Mouse (Mus musculus): ENCODE data around the gene 2610318N02Rik. TPM values are rescaled to one million over a fixed set of nuclear protein-coding genes. Genes with fewer than 3 reads are reported as not detected.

The 2610318N02Rik gene
- polyA plus RNA-seq, 1 experiment from 2014 or later = 182 TPM

MicroRNAs within 50 kb of the gene (microRNA counts, 519-probe panel; counts per million panel counts)
- 6,351 counts per million, percentile 95 among the panel's probes with 10 or more counts for microRNA mmu-miR-130b
- 4,106 counts per million, percentile 80 among the panel's probes with 10 or more counts for microRNA mmu-miR-301b

Small RNAs within 50 kb of the gene (microRNA-seq; reads per million reads assigned to microRNA genes)
- 9,409 reads per million, percentile 95 among the genes with 10 or more reads in this experiment for gene Mir130b
- gene Mir301b = 173 reads per million, percentile 56 among the genes with 10 or more reads in this experiment

Other genes starting within 250 kb of the 2610318N02Rik start
- 41.1 and 43.0 TPM in 2 replicates for gene Ppm1f, start 228.7 kb downstream of the 2610318N02Rik start, polyA plus RNA-seq (2016; fragmentation: Nextera tagmentation; extraction: Ambion mirVana)
- 138 and 141 TPM in 2 replicates for gene Mapk1, start 141.8 kb downstream of the 2610318N02Rik start, polyA plus RNA-seq (2016; fragmentation: Nextera tagmentation; extraction: Ambion mirVana)
- 90.3 and 107 TPM in 2 replicates for gene Ypel1, start 55.5 kb downstream of the 2610318N02Rik start, polyA plus RNA-seq (2016; fragmentation: Nextera tagmentation; extraction: Ambion mirVana)
- gene Ppil2, start 13.9 kb downstream of the 2610318N02Rik start, polyA plus RNA-seq (2016; fragmentation: Nextera tagmentation; extraction: Ambion mirVana) = 138 and 172 TPM in 2 replicates
- 87.4 and 114 TPM in 2 replicates for gene Sdf2l1, start 7.2 kb upstream of the 2610318N02Rik start, polyA plus RNA-seq (2016; fragmentation: Nextera tagmentation; extraction: Ambion mirVana)
- 4.1 and 7.0 TPM in 2 replicates for gene Ydjc, start 19.5 kb upstream of the 2610318N02Rik start, polyA plus RNA-seq (2016; fragmentation: Nextera tagmentation; extraction: Ambion mirVana)
- gene Ccdc116, start 22.1 kb upstream of the 2610318N02Rik start, polyA plus RNA-seq (2016; fragmentation: Nextera tagmentation; extraction: Ambion mirVana) = 0.40 and 0.63 TPM in 2 replicates
- gene Ube2l3, start 77.5 kb upstream of the 2610318N02Rik start, polyA plus RNA-seq (2016; fragmentation: Nextera tagmentation; extraction: Ambion mirVana) = 432 and 433 TPM in 2 replicates
- gene Rimbp3, start 83.4 kb upstream of the 2610318N02Rik start, polyA plus RNA-seq (2016; fragmentation: Nextera tagmentation; extraction: Ambion mirVana) = 0.18 and 0.49 TPM in 2 replicates
- 16.8 and 19.3 TPM in 2 replicates for gene Hic2, start 108.4 kb upstream of the 2610318N02Rik start, polyA plus RNA-seq (2016; fragmentation: Nextera tagmentation; extraction: Ambion mirVana)
- gene Tmem191c, start 150.9 kb upstream of the 2610318N02Rik start, polyA plus RNA-seq (2016; fragmentation: Nextera tagmentation; extraction: Ambion mirVana) = 4.7 and 9.1 TPM in 2 replicates
- gene Serpind1, start 206.2 kb upstream of the 2610318N02Rik start, polyA plus RNA-seq (2016; fragmentation: Nextera tagmentation; extraction: Ambion mirVana) = 0.06 and 0.14 TPM in 2 replicates